Mouse (Mus musculus): ENCODE measurements around the gene Lypd6b. TPM values are rescaled to one million over a fixed set of nuclear protein-coding genes. Genes with fewer than 3 reads are reported as not detected.

The Lypd6b gene
- polyA plus RNA-seq, 2 experiments: 0.02 TPM; not detected in 1

DNA sequence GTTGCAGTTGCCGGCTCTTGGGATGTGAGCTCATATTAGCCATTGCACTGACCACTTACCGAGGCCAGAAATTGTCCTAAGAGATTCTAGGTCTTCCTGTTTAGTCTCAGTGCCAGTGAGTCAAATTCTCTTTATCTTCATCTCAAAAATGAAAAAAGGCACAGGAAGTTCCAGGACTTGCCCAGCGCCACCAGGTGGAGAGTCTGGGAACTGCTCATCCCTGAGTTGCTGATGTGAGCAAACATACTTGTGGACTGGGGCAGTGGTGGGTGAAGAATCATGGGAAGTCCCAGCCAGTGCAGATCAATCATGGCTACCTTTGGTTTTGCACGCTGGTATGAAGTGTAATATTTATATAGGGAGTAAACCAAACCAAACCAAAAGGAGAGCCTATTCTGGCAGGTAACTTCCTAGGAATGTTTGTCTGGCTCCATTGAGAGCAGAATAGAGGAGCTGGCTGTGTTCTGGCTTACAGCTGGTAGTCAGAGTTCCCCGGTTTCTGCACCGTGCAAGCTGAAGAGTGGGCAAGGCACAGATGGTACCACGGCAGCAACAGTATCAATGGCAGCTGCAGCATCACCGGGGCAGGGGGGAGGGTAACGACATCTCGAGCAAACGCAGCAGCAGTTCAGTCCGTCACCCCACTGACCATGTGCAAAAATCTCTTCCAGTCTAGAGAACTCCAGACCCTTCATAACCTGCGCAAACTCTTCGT is 38.7 kb upstream of the Lypd6b start:
- 63% methylated on average over 14 of the region's 14 CpGs for WGBS (ENCODE audit: insufficient replicate concordance)
- H3K4me1 ChIP-seq (replicated peaks; ENCODE audit: control insufficient read depth in 2 of 2, insufficient read depth in 2 of 2, low read length in 1 of 2): no peaks in the 10 kb centered on the region
- H3K4me2 ChIP-seq (ENCODE audit: low read depth): no peak overlapping the region
- DNase-seq (ENCODE audit: low read depth in 3 of 3, low spot score in 3 of 3) (no peak), ATAC-seq (ENCODE audit: insufficient read depth) (no peak)
- no peaks in the 10 kb centered on the region for H3K36me3 ChIP-seq (replicated peaks; ENCODE audit: control insufficient read depth, insufficient read depth, low read depth)
- H3K9ac ChIP-seq (replicated peaks): no peak overlapping the region
- no peak overlapping the region for H3K4me3 ChIP-seq (ENCODE audit: insufficient read depth in 1 of 2, low read depth in 2 of 2, low read length in 2 of 2)
- TF ChIP-seq CTCF (IDR thresholded peaks at IDR 0.05; ENCODE audit: low read depth) (peak; percentile 74), EP300 (IDR thresholded peaks at IDR 0.05; ENCODE audit: low read depth) (no peak)
- no peaks in the 10 kb centered on the region for H3K27me3 ChIP-seq (ENCODE audit: control insufficient read depth, insufficient read depth, low read length)
- no peak overlapping the region for H3K27ac ChIP-seq
- H3K9me3 ChIP-seq (ENCODE audit: control insufficient read depth, low read length): no peaks in the 10 kb centered on the region

DNA sequence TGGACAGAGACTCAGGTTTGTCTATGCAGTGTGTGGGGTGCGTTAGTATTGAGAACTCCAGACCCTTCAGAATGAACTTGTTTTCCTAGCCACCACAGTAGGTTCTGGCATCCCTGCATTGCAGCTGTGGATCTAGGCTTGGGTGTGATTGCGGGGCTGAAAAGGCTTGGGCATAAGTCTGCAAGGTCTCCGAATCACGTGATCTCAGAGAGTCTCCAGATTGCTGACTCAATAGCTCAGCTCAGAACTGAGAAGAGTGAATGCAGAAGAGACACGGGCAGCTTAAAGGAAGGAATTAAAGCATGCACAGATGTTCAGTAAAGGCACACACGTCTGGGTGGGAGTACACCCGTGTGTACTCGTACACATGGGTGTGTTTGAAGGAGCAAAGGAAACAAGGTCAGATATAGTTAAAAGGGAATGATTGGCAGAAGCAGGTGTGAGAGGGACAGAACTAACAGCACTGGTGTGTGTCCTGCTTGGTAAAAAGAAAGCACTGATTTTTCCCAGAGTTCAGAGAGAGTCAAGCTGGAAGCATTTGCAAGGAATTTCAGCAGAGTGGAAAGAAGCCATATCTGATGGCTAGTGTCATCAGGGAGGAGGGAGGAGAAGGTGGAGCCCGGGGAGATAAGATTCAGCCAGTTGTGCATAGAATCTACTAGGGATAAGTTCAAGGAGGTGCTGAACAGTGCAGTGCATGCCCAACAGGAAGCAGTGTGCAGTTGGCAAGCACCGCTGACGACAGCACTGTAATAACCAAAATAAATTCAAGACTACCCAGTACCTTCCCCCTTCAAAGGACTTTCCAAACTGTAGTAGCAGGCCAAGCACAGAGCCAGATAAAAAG is 37.5 kb upstream of the Lypd6b start:
- WGBS (ENCODE audit: insufficient replicate concordance): 51% methylated on average over 11 of the region's 11 CpGs
- no peak for ATAC-seq (ENCODE audit: insufficient read depth)

DNA sequence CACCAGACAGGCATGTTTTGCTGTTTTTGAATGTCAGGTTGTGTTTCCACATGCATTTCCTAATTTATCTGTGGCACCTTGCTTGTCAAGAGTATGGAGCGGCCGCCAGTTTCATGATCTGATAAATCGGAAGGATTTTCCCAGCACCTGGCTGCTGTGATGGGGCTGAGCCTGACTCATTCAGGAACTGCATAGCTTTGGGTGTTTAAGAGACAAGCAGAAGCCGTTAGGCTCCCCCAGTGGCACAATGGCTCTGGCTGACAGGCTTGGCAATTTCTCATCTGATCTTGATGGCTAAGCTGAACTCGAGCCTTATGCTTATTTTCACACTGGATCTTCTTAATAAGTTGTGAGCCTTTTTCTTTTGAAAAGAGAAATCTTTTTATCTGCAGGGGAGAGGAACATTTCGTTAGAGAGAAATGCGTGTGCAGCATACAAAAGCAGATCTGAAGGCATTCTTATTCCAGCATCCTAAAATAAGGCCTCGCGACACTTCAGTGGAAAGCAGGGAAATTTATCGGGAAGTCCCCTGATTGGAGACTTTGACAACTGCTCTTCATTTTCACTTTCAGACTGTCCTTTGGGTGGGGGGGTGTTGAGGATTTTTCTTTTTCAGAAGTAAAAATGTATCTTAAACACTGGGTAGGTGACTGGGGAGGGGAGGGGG is 35.8 kb upstream of the Lypd6b start:
- Histone ChIP-seq H3K9ac (replicated peaks) (no peak overlapping the region), H3K4me3 (ENCODE audit: insufficient read depth in 1 of 2, low read depth in 2 of 2, low read length in 2 of 2) (no peak overlapping the region), H3K36me3 (replicated peaks; ENCODE audit: control insufficient read depth, insufficient read depth, low read depth) (no peaks in the 10 kb centered on the region), H3K4me1 (replicated peaks; ENCODE audit: control insufficient read depth in 2 of 2, insufficient read depth in 2 of 2, low read length in 1 of 2) (no peaks in the 10 kb centered on the region), H3K9me3 (ENCODE audit: control insufficient read depth, low read length) (no peaks in the 10 kb centered on the region), H3K4me2 (ENCODE audit: low read depth) (no peak overlapping the region), H3K27me3 (ENCODE audit: control insufficient read depth, insufficient read depth, low read length) (no peaks in the 10 kb centered on the region), H3K27ac (no peak overlapping the region)
- ATAC-seq (ENCODE audit: insufficient read depth) (no peak), DNase-seq (ENCODE audit: low read depth in 3 of 3, low spot score in 3 of 3) (no peak)
- no peak for TF ChIP-seq EP300 (IDR thresholded peaks at IDR 0.05; ENCODE audit: low read depth)
- no peak for TF ChIP-seq CTCF (IDR thresholded peaks at IDR 0.05; ENCODE audit: low read depth)
- WGBS (ENCODE audit: insufficient replicate concordance): 64% methylated on average over 10 of the region's 10 CpGs

More for the DNA sequence above, 37.5 kb upstream of the Lypd6b start:
- no peak for DNase-seq (ENCODE audit: low read depth in 3 of 3, low spot score in 3 of 3)
- no peaks in the 10 kb centered on the region for H3K9me3 ChIP-seq (ENCODE audit: control insufficient read depth, low read length)
- no peak overlapping the region for H3K9ac ChIP-seq (replicated peaks)
- H3K4me1 ChIP-seq (replicated peaks; ENCODE audit: control insufficient read depth in 2 of 2, insufficient read depth in 2 of 2, low read length in 1 of 2): no peaks in the 10 kb centered on the region
- no peaks in the 10 kb centered on the region for H3K36me3 ChIP-seq (replicated peaks; ENCODE audit: control insufficient read depth, insufficient read depth, low read depth)
- H3K27me3 ChIP-seq (ENCODE audit: control insufficient read depth, insufficient read depth, low read length): no peaks in the 10 kb centered on the region
- H3K4me2 ChIP-seq (ENCODE audit: low read depth): no peak overlapping the region
- no peak overlapping the region for H3K27ac ChIP-seq
- TF ChIP-seq CTCF (IDR thresholded peaks at IDR 0.05; ENCODE audit: low read depth) (no peak), EP300 (IDR thresholded peaks at IDR 0.05; ENCODE audit: low read depth) (no peak)
- no peak overlapping the region for H3K4me3 ChIP-seq (ENCODE audit: insufficient read depth in 1 of 2, low read depth in 2 of 2, low read length in 2 of 2)

DNA sequence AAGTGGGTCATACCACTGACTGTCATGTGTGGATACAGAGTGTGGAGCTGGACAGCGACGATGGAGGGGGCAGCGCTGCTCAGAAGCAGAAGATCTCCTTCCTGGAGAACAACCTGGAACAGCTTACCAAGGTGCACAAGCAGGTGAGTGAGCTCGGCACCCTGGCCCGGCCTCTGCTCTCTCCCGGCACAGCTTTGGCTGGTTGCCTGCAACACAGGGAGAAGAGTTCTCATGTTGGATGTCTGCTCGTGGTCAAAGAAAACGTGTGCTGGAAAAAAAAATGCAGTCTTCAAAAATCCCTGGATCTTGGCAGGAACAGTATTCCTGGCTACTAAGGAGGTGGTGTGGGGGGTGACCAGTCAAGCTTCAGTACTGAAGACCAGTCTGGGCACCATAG is 35.3 kb upstream of the Lypd6b start:
- WGBS (ENCODE audit: insufficient replicate concordance): 61% methylated on average over 8 of the region's 8 CpGs
- Histone ChIP-seq H3K9ac (replicated peaks) (no peak overlapping the region), H3K4me2 (ENCODE audit: low read depth) (no peak overlapping the region), H3K36me3 (replicated peaks; ENCODE audit: control insufficient read depth, insufficient read depth, low read depth) (no peaks in the 10 kb centered on the region), H3K4me1 (replicated peaks; ENCODE audit: control insufficient read depth in 2 of 2, insufficient read depth in 2 of 2, low read length in 1 of 2) (no peaks in the 10 kb centered on the region), H3K9me3 (ENCODE audit: control insufficient read depth, low read length) (no peaks in the 10 kb centered on the region), H3K4me3 (ENCODE audit: insufficient read depth in 1 of 2, low read depth in 2 of 2, low read length in 2 of 2) (no peak overlapping the region), H3K27me3 (ENCODE audit: control insufficient read depth, insufficient read depth, low read length) (no peaks in the 10 kb centered on the region), H3K27ac (no peak overlapping the region)
- DNase-seq (ENCODE audit: low read depth in 3 of 3, low spot score in 3 of 3) (no peak), ATAC-seq (ENCODE audit: insufficient read depth) (no peak)
- TF ChIP-seq EP300 (IDR thresholded peaks at IDR 0.05; ENCODE audit: low read depth) (no peak), CTCF (IDR thresholded peaks at IDR 0.05; ENCODE audit: low read depth) (no peak)

DNA sequence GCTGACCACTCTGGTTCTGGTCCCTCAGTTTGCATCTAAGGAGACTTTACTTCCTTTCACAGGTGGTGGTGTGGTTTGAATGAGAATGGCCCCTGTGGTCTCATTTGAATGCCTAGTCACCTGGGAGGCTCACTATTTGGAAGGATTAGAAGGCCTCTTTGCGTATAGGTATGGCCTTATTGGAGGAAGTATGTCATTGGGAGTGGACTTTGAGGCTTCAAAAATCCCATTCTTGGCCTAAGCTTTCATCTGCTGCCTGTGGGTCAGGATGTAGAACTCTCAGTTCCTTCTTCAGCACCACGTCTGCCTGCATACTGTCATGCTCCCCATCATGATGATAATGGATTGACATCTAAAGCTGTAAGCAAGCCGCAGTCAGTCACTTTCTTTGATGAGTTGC is 34.4 kb upstream of the Lypd6b start:
- H3K36me3 ChIP-seq (replicated peaks; ENCODE audit: control insufficient read depth, insufficient read depth, low read depth): no peaks in the 10 kb centered on the region
- no peak overlapping the region for H3K4me2 ChIP-seq (ENCODE audit: low read depth)
- 54% methylated on average over 3 of the region's 3 CpGs for WGBS (ENCODE audit: insufficient replicate concordance)
- no peak overlapping the region for H3K4me3 ChIP-seq (ENCODE audit: insufficient read depth in 1 of 2, low read depth in 2 of 2, low read length in 2 of 2)
- DNase-seq (ENCODE audit: low read depth in 3 of 3, low spot score in 3 of 3): no peak
- no peak for TF ChIP-seq EP300 (IDR thresholded peaks at IDR 0.05; ENCODE audit: low read depth)
- no peak for TF ChIP-seq CTCF (IDR thresholded peaks at IDR 0.05; ENCODE audit: low read depth)
- no peak overlapping the region for H3K9ac ChIP-seq (replicated peaks)
- H3K4me1 ChIP-seq (replicated peaks; ENCODE audit: control insufficient read depth in 2 of 2, insufficient read depth in 2 of 2, low read length in 1 of 2): no peaks in the 10 kb centered on the region
- H3K9me3 ChIP-seq (ENCODE audit: control insufficient read depth, low read length): no peaks in the 10 kb centered on the region
- ATAC-seq (ENCODE audit: insufficient read depth): no peak
- H3K27me3 ChIP-seq (ENCODE audit: control insufficient read depth, insufficient read depth, low read length): no peaks in the 10 kb centered on the region
- no peak overlapping the region for H3K27ac ChIP-seq

Measured in liver, embryonic 14.5 days (tissue).